Mouse (Mus musculus) bone marrow, adult 2 months (tissue): ENCODE data around the gene Ttc19.

Experiments used
- CTCF ChIP-seq: fragments of 200-500 bp; IDR thresholded peaks from 2 replicates; pipeline ENCODE4 v1.5.1; 2011; ENCODE audit warnings: low read length, control low read depth; ENCODE audit not compliant: control insufficient read depth, insufficient read depth
- POLR2A ChIP-seq: fragments of 200-500 bp; IDR thresholded peaks from 2 replicates; pipeline ENCODE4 v1.6.1; 2011; ENCODE audit warnings: low read depth, mild to moderate bottlenecking, control low read depth, low read length, borderline replicate concordance; ENCODE audit not compliant: control insufficient read depth

GRCm38 (mm10) chr11:62287700-62288099 is 6.4 kb downstream of the Ttc19 start:
- TF ChIP-seq CTCF = no peak
- TF ChIP-seq POLR2A = no peak
